Mouse (Mus musculus) embryo, embryonic 10 days (tissue): Measurements from ENCODE around the gene Zkscan16.

Experiments used
- DNase-seq: peaks from one replicate; pipeline ENCODE4 v3.0.0-alpha.2; 2015; ENCODE audit warnings: low spot score

The Zkscan16 gene

DNA sequence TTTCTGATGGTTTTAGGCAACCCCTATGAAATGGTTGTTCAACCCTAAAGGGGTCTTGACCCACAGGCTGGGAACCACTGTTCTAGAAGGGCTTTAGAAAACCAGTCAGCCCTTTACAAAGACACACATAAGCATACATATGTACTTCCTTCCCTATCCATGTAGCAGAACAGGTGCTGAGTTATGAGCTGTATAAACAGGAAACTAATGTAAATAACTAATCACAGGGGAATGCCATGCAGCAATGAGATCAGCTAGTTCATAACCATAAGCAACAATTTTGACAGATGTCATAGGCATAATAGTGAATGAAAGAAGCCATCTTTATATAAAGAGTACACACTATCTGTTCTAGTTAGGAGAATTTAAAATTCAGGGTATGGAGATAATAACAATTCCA lies 1.8 kb upstream of the Zkscan16 start:
- DNase-seq: no peak

GRCm38 (mm10) chr4:58942942-58943341 lies 486 bp upstream of the Zkscan16 start:
- DNase-seq: no peak

DNA sequence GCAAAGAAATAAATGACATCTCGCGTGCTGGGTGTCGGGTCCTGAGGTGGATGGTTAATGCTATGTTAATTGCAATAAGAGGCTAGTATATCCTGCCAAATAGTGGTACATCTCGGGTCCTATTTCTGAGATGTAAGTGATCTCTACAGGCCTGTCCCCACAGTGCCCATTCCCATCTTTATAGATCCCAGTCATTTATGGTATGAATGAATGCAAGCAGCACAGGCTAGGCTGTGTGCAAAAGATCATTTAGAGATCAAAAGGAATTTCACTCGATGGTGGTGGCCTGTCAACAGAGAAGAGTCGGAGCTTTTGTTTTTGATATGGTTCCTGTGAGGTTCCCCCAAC lies 752 bp downstream of the Zkscan16 start:
- DNase-seq: no peak

- no peak for DNase-seq
These were observed 1.3 kb downstream of the Zkscan16 start for GRCm38 (mm10) chr4:58944695-58945094.

DNA sequence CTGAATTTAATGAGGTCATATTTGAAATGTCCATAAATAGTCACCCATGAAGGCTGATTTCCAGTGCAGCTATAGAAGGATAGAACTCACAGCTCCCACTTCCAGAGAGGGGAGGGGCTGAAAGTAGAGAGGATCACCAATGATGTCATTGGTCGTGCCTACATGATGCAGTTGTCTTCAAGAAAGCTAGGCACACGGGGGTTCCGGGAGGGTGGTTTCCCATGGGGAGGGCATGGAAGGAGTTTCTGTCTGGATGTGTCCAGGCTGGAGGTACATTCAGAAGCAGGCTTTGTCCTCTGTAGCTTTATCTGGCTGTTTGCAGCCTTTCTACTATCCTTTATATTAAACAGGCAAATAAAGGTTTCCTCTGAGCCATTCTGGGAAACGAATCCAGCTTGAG lies 5.0 kb downstream of the Zkscan16 start:
- no peak for DNase-seq

DNA sequence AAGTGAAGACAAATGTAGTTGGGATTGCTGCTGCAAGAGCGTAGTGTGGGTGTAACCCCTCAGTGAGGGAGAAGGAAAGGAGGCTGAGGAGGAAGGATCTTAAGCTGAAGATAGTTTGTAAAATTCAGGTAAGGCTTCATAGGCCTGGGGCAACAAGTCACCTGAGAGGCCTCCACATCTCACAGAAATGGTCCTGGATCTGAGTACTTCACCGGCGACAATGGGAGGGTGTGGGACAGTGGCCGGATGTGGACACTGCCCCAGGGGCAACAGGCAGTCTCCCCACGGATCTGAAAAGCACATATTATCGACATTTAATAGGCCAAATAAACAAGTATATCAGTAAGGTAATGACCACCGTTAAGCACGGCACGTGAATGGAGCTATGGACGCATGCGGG lies 9.2 kb downstream of the Zkscan16 start:
- no peak for DNase-seq

DNA sequence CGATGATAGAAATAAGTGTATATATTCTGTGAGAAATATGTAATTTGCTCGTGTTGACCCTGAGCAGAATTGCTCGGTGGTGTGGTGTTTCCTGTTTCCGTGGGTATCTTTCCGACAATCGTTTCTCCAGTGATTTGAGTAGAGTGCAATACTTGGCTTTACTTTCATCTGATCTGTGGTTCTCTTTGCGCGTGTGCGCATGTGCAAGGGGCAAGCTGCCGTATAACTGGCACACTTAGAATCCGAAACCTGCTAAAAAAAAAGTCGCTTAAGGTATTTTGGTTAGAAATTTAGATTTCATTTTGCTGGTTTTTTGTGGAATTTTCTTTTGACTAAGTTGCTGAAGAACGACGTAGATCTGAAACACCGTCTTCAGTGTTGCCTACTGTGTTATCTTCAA lies 18.3 kb downstream of the Zkscan16 start:
- no peak for DNase-seq

GRCm38 (mm10) chr4:58963271-58963670 lies 19.8 kb downstream of the Zkscan16 start:
- no peak for DNase-seq

- DNase-seq: no peak
These were observed 21.7 kb downstream of the Zkscan16 start for GRCm38 (mm10) chr4:58965136-58965535.

DNA sequence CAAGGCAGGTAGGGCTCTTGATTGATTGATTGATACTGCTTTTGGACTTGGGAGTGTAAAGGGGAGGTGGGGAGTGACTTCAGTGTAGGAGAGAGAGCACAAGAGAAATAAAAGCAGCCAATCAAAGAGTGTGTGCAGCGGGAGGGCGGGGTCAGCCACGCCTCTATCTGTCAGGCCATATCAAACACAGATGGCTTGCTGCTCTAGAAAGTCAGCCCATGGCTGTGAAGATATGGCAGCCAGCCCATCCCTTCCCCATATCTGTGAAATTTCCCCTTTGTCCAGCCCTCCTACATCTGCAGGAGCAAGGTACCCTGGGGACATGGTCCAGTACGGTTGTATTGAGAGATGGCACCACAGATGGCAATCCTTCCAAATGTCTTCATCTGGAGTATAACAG lies 27.2 kb downstream of the Zkscan16 start:
- DNase-seq: no peak

DNA sequence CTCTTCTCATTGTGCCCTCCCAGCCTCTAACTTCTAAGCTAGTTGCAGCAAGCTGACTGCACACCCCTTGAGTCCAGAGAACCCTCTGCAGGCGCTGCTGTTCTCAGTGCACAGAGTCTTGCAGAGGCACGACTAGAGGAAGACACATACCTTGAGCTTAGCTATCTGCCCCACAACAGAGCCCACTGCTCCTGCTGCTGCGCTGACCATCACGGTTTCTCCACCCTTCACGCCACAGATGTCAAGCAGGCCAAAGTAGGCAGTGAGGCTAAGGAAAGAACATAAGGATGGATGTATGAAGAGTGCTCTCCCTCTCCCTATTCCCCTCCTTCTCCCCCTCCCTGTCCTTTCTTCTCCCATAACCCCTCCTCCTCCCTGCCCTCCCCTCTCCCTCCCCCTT lies 32.3 kb downstream of the Zkscan16 start:
- no peak for DNase-seq

GRCm38 (mm10) chr4:58981421-58981820 lies 38.0 kb downstream of the Zkscan16 start:
- DNase-seq: no peak

DNA sequence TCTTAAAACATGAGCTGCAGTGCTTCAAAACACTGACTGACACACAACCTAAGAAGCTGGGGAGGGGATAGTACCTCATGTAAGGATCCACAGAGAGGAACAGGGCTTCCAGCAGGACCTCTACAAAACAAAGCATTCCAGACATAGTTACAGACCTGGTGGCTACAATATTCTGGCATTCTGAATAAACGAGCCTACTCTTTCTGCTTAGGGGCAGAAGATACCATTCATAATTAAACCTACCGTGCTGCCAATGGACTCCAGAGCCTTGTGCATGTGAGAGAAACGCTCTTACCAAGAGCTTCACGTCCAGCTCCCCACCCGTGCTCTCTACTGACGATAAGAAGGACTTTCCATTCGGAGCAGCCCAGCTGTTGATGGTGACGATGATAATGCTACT lies 39.4 kb downstream of the Zkscan16 start:
- DNase-seq: no peak

- peak; percentile 84 for DNase-seq
These were observed 41.8 kb downstream of the Zkscan16 start for GRCm38 (mm10) chr4:58985157-58985648.

DNA sequence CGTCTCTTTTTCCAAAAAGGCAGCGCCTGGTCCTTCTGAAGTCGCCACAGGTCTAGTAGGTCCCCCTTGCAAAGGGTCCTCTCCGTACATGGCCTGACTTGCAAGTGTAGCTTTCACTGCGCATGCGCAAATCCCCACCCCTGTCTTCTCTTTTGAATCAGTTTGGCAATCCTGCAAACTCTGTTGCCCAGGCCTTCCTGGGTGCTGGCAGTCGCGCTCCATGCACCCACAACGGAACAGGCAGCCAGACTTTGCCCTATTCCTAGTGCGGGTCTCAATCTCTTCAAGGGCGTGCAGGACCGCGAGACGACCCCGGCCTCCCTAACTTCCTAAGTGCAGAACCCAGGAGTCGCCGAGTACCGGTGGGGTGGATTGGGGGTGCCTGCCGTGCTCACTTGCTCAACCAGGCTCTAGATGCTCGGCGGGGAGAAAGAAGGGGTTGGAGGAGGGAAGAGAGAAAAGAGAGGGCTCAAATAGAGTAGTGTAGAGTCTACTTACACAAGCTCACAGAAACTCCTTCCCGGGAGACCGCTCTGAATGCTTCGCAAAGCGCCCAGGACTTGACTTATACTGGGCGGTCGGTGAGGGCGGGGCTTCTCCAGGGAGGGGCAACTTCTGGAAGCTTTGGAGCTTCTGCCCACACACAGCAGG lies 43.2 kb downstream of the Zkscan16 start, which contains the start of gene Ptgr1:
Gene Ptgr1 (minus strand): TSS at position 580 of the 651 bp plus-strand sequence.
- DNase-seq: peak; percentile 87

GRCm38 (mm10) chr4:58989303-58989898 lies 46.0 kb downstream of the Zkscan16 start:
- DNase-seq: no peak

GRCm38 (mm10) chr4:58990609-58991434 lies 47.4 kb downstream of the Zkscan16 start:
- no peak for DNase-seq

DNA sequence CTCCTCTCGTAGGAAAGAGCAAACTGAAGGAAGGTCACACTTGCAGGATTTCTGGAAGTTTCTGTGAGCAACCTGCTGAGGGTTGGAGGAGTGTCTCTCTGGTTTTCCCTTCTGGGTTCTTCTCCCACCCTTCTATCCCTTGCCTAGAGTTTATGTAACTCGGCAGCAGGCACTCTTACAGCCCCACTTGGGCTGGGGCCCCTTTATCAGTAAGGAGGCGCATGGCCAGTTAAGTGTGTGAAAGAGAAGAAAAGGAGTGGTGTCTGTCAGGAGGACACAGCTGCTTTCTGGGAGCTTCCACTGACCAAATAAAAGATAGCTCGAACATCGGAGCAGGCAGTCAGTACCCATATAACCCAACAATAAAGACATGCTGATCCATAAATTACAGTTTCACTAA lies 48.8 kb downstream of the Zkscan16 start:
- DNase-seq: no peak

- DNase-seq: no peak
These were observed 51.3 kb downstream of the Zkscan16 start, which contains the start of gene Dnajc25 for GRCm38 (mm10) chr4:58994762-58995161. Gene Dnajc25 (plus strand): TSS chr4:58995062.

DNA sequence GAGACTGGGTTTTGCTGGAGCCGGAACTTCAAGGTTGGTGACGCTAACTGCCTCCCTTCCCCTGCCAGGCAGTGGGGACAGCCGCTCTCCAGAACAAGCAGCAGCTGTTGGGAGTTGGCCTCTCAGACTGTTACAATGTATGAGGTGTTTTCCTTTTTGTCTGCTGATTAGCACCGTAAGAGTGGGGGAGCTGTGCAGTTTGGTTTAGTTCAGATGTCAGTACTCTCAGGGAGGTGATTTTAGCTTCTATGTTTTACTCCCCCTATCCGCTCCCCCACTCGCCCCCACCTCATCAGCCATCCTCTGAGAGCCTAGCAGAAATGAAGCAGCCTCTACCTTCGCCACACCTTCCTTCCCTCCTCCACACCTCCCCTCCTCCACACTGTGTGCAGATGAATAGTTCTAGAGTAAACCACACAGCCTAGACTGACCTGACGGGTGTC lies 51.8 kb downstream of the Zkscan16 start:
- no peak for DNase-seq

DNA sequence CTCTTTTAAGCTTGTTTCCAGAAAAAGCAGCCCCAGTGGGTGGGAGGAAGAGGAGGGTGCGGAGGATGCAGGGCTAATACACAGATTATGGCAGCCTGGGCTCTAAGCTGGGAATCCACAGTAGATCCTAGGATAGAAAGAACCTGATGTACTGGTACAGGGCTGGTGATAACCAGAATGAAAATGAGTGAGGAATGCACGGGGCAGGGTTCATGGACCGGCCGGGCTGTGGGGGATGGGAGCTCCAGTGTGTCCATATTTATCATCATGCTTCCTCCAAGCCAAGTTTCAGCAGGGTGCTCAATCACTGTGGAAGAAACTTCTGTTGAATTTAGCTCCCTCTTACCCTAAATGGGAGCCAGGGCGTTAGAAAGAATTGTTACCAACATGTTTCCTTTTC lies 53.7 kb downstream of the Zkscan16 start:
- DNase-seq: peak; percentile 39

DNA sequence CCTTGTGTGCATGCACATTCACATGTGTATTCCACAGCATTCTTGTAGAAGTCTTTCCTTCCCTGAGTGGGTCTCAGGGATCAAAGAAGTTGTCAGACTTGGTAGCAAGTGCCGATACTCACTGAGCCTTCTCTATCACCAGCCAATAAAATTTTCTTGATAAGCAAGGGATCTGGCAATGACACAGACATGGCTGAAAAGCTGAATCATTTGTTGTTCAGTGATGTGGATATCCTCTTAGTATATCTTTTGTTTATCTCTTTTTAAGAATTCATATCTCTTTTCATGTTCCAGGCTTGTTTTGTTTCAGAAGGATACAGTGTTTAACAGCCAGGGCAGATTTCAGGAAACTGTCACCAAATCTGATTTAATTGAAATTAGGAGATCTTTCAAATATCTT lies 55.3 kb downstream of the Zkscan16 start:
- no peak for DNase-seq

DNA sequence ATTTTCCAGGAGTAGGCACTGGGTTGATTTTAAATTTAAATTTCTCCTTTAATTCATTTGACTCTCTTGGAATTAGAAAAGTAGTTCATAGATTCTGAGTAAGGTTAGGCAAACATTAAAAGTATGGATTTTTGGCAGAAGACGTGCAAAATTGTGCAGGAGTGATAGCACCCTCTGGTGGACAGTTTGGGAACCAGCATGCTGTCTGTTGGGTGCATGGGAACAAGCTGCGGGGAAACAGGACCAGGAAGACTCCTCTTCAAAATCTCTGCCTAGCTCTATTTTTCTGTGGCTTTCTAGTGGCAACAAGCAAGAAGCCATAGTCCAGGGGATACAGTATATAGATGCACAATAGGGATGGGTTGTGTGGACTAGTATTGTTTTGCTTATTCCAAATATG lies 56.3 kb downstream of the Zkscan16 start:
- peak; percentile 75 for DNase-seq
